Mouse (Mus musculus): ENCODE results near the gene Atp6v0a4. TPM values are rescaled to one million over a fixed set of nuclear protein-coding genes. Genes with fewer than 3 reads are reported as not detected.

The Atp6v0a4 gene
- not detected in 2 replicates for polyA plus RNA-seq (2014; fragmentation: Nextera tagmentation; extraction: Ambion mirVana)

- H3K27ac ChIP-seq (ENCODE audit: low read depth, low read length): no peak within 1 kb of the TSS
- WGBS: 92% methylated on average over 7 of the region's 7 CpGs
- no peak for DNase-seq (ENCODE audit: low spot score, missing footprints)
These were observed at the start of gene Atp6v0a4 for GRCm38 (mm10) chr6:38124207-38124835. Gene Atp6v0a4 (minus strand): TSS chr6:38124586.

GRCm38 (mm10) chr6:38165385-38165784 is 41.0 kb upstream of the Atp6v0a4 start:
- peaks cover 7% of the 10 kb centered on the region; the same call in 1 of the 2 replicates for H3K4me1 ChIP-seq (ENCODE audit: control insufficient read depth, insufficient read depth, low read length)
- H3K36me3 ChIP-seq (ENCODE audit: control insufficient read depth, insufficient read depth, low read length): peaks cover 5% of the 10 kb centered on the region
- H3K27me3 ChIP-seq (ENCODE audit: control insufficient read depth, insufficient read depth, low read length): no peaks in the 10 kb centered on the region
- H3K4me2 ChIP-seq: no peak overlapping the region
- H3K27ac ChIP-seq (ENCODE audit: low read depth, low read length): no peak overlapping the region
- H3K9me3 ChIP-seq (ENCODE audit: control insufficient read depth, low read length): no peaks in the 10 kb centered on the region
- DNase-seq (ENCODE audit: low spot score, missing footprints) (peak; percentile 67), ATAC-seq (ENCODE audit: low FRiP score) (no peak)
- WGBS: 76% methylated on average over 6 of the region's 6 CpGs
- H3K9ac ChIP-seq (ENCODE audit: low read length): no peak overlapping the region
- H3K4me3 ChIP-seq (ENCODE audit: low read depth, low read length): no peak overlapping the region

More at GRCm38 (mm10) chr6:38124207-38124835, at the start of gene Atp6v0a4:
- Histone ChIP-seq H3K36me3 (ENCODE audit: control insufficient read depth, insufficient read depth, low read length) (peaks cover 9% of the 10 kb centered on the region; the same call in 1 of the 2 replicates), H3K9ac (ENCODE audit: low read length) (no peak within 1 kb of the TSS), H3K4me1 (ENCODE audit: control insufficient read depth, insufficient read depth, low read length) (no peaks in the 10 kb centered on the region), H3K9me3 (ENCODE audit: control insufficient read depth, low read length) (no peaks in the 10 kb centered on the region), H3K4me3 (ENCODE audit: low read depth, low read length) (no peak within 1 kb of the TSS), H3K4me2 (no peak within 1 kb of the TSS), H3K27me3 (ENCODE audit: control insufficient read depth, insufficient read depth, low read length) (no peaks in the 10 kb centered on the region)
- ATAC-seq (ENCODE audit: low FRiP score): no peak

- WGBS: 91% methylated on average over 6 of the region's 6 CpGs
- no peak for DNase-seq (ENCODE audit: low spot score, missing footprints)
- no peak overlapping the region for H3K9ac ChIP-seq (ENCODE audit: low read length)
- no peak overlapping the region for H3K4me2 ChIP-seq
- no peak overlapping the region for H3K27ac ChIP-seq (ENCODE audit: low read depth, low read length)
- no peak overlapping the region for H3K4me3 ChIP-seq (ENCODE audit: low read depth, low read length)
- peaks cover 7% of the 10 kb centered on the region; the same call in 1 of the 2 replicates for H3K4me1 ChIP-seq (ENCODE audit: control insufficient read depth, insufficient read depth, low read length)
- no peaks in the 10 kb centered on the region for H3K9me3 ChIP-seq (ENCODE audit: control insufficient read depth, low read length)
- peaks cover 4% of the 10 kb centered on the region for H3K36me3 ChIP-seq (ENCODE audit: control insufficient read depth, insufficient read depth, low read length)
- H3K27me3 ChIP-seq (ENCODE audit: control insufficient read depth, insufficient read depth, low read length): no peaks in the 10 kb centered on the region
- ATAC-seq (ENCODE audit: low FRiP score): no peak
These were observed 40.3 kb upstream of the Atp6v0a4 start for GRCm38 (mm10) chr6:38164705-38165104.

- ATAC-seq (ENCODE audit: low FRiP score) (no peak), DNase-seq (ENCODE audit: low spot score, missing footprints) (no peak)
- WGBS: 70% methylated on average over 14 of the region's 14 CpGs
- Histone ChIP-seq H3K27ac (ENCODE audit: low read depth, low read length) (no peak overlapping the region), H3K4me1 (ENCODE audit: control insufficient read depth, insufficient read depth, low read length) (peaks cover 13% of the 10 kb centered on the region), H3K9me3 (ENCODE audit: control insufficient read depth, low read length) (no peaks in the 10 kb centered on the region), H3K9ac (ENCODE audit: low read length) (no peak overlapping the region), H3K27me3 (ENCODE audit: control insufficient read depth, insufficient read depth, low read length) (no peaks in the 10 kb centered on the region), H3K4me2 (no peak overlapping the region), H3K36me3 (ENCODE audit: control insufficient read depth, insufficient read depth, low read length) (peaks cover 4% of the 10 kb centered on the region), H3K4me3 (ENCODE audit: low read depth, low read length) (no peak overlapping the region)
These were observed 38.6 kb upstream of the Atp6v0a4 start for GRCm38 (mm10) chr6:38162825-38163504.

GRCm38 (mm10) chr6:38160556-38160955 is 36.2 kb upstream of the Atp6v0a4 start:
- H3K36me3 ChIP-seq (ENCODE audit: control insufficient read depth, insufficient read depth, low read length): no peaks in the 10 kb centered on the region
- no peak overlapping the region for H3K27ac ChIP-seq (ENCODE audit: low read depth, low read length)
- H3K9me3 ChIP-seq (ENCODE audit: control insufficient read depth, low read length): no peaks in the 10 kb centered on the region
- H3K4me1 ChIP-seq (ENCODE audit: control insufficient read depth, insufficient read depth, low read length): peaks cover 14% of the 10 kb centered on the region
- H3K4me3 ChIP-seq (ENCODE audit: low read depth, low read length): no peak overlapping the region
- 90% methylated on average over 2 of the region's 2 CpGs for WGBS
- DNase-seq (ENCODE audit: low spot score, missing footprints) (no peak), ATAC-seq (ENCODE audit: low FRiP score) (no peak)
- H3K4me2 ChIP-seq: no peak overlapping the region
- H3K27me3 ChIP-seq (ENCODE audit: control insufficient read depth, insufficient read depth, low read length): no peaks in the 10 kb centered on the region
- no peak overlapping the region for H3K9ac ChIP-seq (ENCODE audit: low read length)

GRCm38 (mm10) chr6:38160102-38160501 is 35.7 kb upstream of the Atp6v0a4 start:
- Histone ChIP-seq H3K4me1 (ENCODE audit: control insufficient read depth, insufficient read depth, low read length) (peaks cover 14% of the 10 kb centered on the region), H3K4me2 (no peak overlapping the region), H3K27me3 (ENCODE audit: control insufficient read depth, insufficient read depth, low read length) (no peaks in the 10 kb centered on the region), H3K36me3 (ENCODE audit: control insufficient read depth, insufficient read depth, low read length) (no peaks in the 10 kb centered on the region), H3K9ac (ENCODE audit: low read length) (no peak overlapping the region), H3K4me3 (ENCODE audit: low read depth, low read length) (no peak overlapping the region), H3K27ac (ENCODE audit: low read depth, low read length) (no peak overlapping the region), H3K9me3 (ENCODE audit: control insufficient read depth, low read length) (no peaks in the 10 kb centered on the region)
- WGBS: 23% methylated on average over 3 of the region's 3 CpGs
- DNase-seq (ENCODE audit: low spot score, missing footprints) (peak; percentile 99), ATAC-seq (ENCODE audit: low FRiP score) (peak; percentile 53; the same call in 1 of the 2 replicates)

- Histone ChIP-seq H3K9me3 (ENCODE audit: control insufficient read depth, low read length) (no peaks in the 10 kb centered on the region), H3K27ac (ENCODE audit: low read depth, low read length) (no peak overlapping the region), H3K27me3 (ENCODE audit: control insufficient read depth, insufficient read depth, low read length) (no peaks in the 10 kb centered on the region), H3K4me1 (ENCODE audit: control insufficient read depth, insufficient read depth, low read length) (peaks cover 14% of the 10 kb centered on the region), H3K9ac (ENCODE audit: low read length) (no peak overlapping the region), H3K4me2 (no peak overlapping the region), H3K4me3 (ENCODE audit: low read depth, low read length) (no peak overlapping the region), H3K36me3 (ENCODE audit: control insufficient read depth, insufficient read depth, low read length) (no peaks in the 10 kb centered on the region)
- WGBS: 82% methylated on average over 4 of the region's 4 CpGs
- DNase-seq (ENCODE audit: low spot score, missing footprints): no peak
- no peak for ATAC-seq (ENCODE audit: low FRiP score)
These were observed 35.2 kb upstream of the Atp6v0a4 start for GRCm38 (mm10) chr6:38159576-38159975.

- Histone ChIP-seq H3K4me3 (ENCODE audit: low read depth, low read length) (no peak overlapping the region), H3K9me3 (ENCODE audit: control insufficient read depth, low read length) (no peaks in the 10 kb centered on the region), H3K9ac (ENCODE audit: low read length) (no peak overlapping the region), H3K27ac (ENCODE audit: low read depth, low read length) (0 out of 2 replicates have a peak overlapping the region, but pooled peaks have one; percentile 21), H3K4me1 (ENCODE audit: control insufficient read depth, insufficient read depth, low read length) (peaks cover 10% of the 10 kb centered on the region), H3K36me3 (ENCODE audit: control insufficient read depth, insufficient read depth, low read length) (no peaks in the 10 kb centered on the region), H3K4me2 (no peak overlapping the region), H3K27me3 (ENCODE audit: control insufficient read depth, insufficient read depth, low read length) (no peaks in the 10 kb centered on the region)
- no peak for DNase-seq (ENCODE audit: low spot score, missing footprints)
- peak; percentile 60 for ATAC-seq (ENCODE audit: low FRiP score)
- 54% methylated on average over 16 of the region's 16 CpGs for WGBS
These were observed 33.5 kb upstream of the Atp6v0a4 start for GRCm38 (mm10) chr6:38157925-38158324.

- 91% methylated on average over 5 of the region's 5 CpGs for WGBS
- no peak overlapping the region for H3K27ac ChIP-seq (ENCODE audit: low read depth, low read length)
- no peak overlapping the region for H3K4me3 ChIP-seq (ENCODE audit: low read depth, low read length)
- no peak overlapping the region for H3K9ac ChIP-seq (ENCODE audit: low read length)
- no peaks in the 10 kb centered on the region for H3K36me3 ChIP-seq (ENCODE audit: control insufficient read depth, insufficient read depth, low read length)
- no peak overlapping the region for H3K4me2 ChIP-seq
- H3K9me3 ChIP-seq (ENCODE audit: control insufficient read depth, low read length): no peaks in the 10 kb centered on the region
- no peak for DNase-seq (ENCODE audit: low spot score, missing footprints)
- H3K4me1 ChIP-seq (ENCODE audit: control insufficient read depth, insufficient read depth, low read length): peaks cover 7% of the 10 kb centered on the region
- ATAC-seq (ENCODE audit: low FRiP score): no peak
- no peaks in the 10 kb centered on the region for H3K27me3 ChIP-seq (ENCODE audit: control insufficient read depth, insufficient read depth, low read length)
These were observed 31.8 kb upstream of the Atp6v0a4 start for GRCm38 (mm10) chr6:38156204-38156603.

All from midbrain, embryonic 11.5 days (tissue).